Mouse (Mus musculus): ENCODE data around the gene Chdh. TPM values are rescaled to one million over a fixed set of nuclear protein-coding genes. Genes with fewer than 3 reads are reported as not detected.

Chdh gene
- total RNA-seq, 1 experiment from 2014 or later: 10.5 TPM

Other genes starting within 250 kb of the Chdh start
- gene Selenok, start 40.7 kb upstream of the Chdh start, total RNA-seq (2017): 309 and 371 TPM in 2 replicates
- gene Actr8, start 30.7 kb upstream of the Chdh start, total RNA-seq (2017): 38.1 and 40.5 TPM in 2 replicates
- 3.4 and 3.6 TPM in 2 replicates for gene Il17rb, start 127 bp upstream of the Chdh start, total RNA-seq (2017)

Data from hematopoietic stem cell, adult 5-6 weeks (primary cell).